9 mouse cellular contexts compared by ENCODE assay signal in genomic region chr14:25493301-25494241, GRCm38 (mm10). TPM values are rescaled to one million over a fixed set of nuclear protein-coding genes. Genes with fewer than 3 reads are reported as not detected.
DNase-seq lines count a peak whose midpoint lies in the region; ATAC-seq lines count a peak whose summit lies in the region.
"Had no signal": no experiment of that assay in that cellular context is flagged by ENCODE, and none has a peak within 500 bp of the region (broad histone marks: within the 10 kb centered on the region; RNA-seq: fewer than 3 reads in every experiment).

No protein-coding gene starts in this region.

- no peak overlapping the region for H3K27ac ChIP-seq in intestine, embryonic 16.5 days (ENCODE audit: low read length)
- peak overlapping the region; percentile 10; the same call in 1 of the 2 replicates for H3K27ac ChIP-seq in liver, embryonic 15.5 days (replicated peaks)
- peak overlapping the region; percentile 3; the same call in 1 of the 2 replicates for H3K27ac ChIP-seq in stomach, embryonic 16.5 days (ENCODE audit: low read length)
- H3K27ac ChIP-seq: embryonic facial prominence, embryonic 12.5 days had no signal

- 0 out of 2 replicates have a peak overlapping the region, but pooled peaks have one; percentile 21 for H3K9ac ChIP-seq in intestine, embryonic 16.5 days (ENCODE audit: low read depth, low read length)
- no peak overlapping the region for H3K9ac ChIP-seq in liver, embryonic 15.5 days
- no peak overlapping the region for H3K9ac ChIP-seq in stomach, embryonic 16.5 days (ENCODE audit: low read length)
- H3K9ac ChIP-seq: embryonic facial prominence, embryonic 12.5 days had no signal

- H3K9me3 ChIP-seq in intestine, embryonic 16.5 days (ENCODE audit: control insufficient read depth, low read length): no peaks in the 10 kb centered on the region
- no peaks in the 10 kb centered on the region for H3K9me3 ChIP-seq in liver, embryonic 15.5 days (replicated peaks)
- H3K9me3 ChIP-seq in stomach, embryonic 16.5 days (replicated peaks; ENCODE audit: control insufficient read depth, low read length): no peaks in the 10 kb centered on the region
- H3K9me3 ChIP-seq: embryonic facial prominence, embryonic 12.5 days had no signal

- no peak overlapping the region for H3K4me2 ChIP-seq in intestine, embryonic 16.5 days (ENCODE audit: low read depth, low read length)
- no peak overlapping the region for H3K4me2 ChIP-seq in liver, embryonic 15.5 days
- H3K4me2 ChIP-seq in stomach, embryonic 16.5 days (ENCODE audit: low read depth, low read length): no peak overlapping the region
- H3K4me2 ChIP-seq: embryonic facial prominence, embryonic 12.5 days had no signal

- no peaks in the 10 kb centered on the region for H3K36me3 ChIP-seq in intestine, embryonic 16.5 days (ENCODE audit: control insufficient read depth, insufficient read depth, low read length)
- no peaks in the 10 kb centered on the region for H3K36me3 ChIP-seq in liver, embryonic 15.5 days (replicated peaks)
- no peaks in the 10 kb centered on the region for H3K36me3 ChIP-seq in stomach, embryonic 16.5 days (ENCODE audit: control insufficient read depth, insufficient read depth, low read length)
- H3K36me3 ChIP-seq: embryonic facial prominence, embryonic 12.5 days had no signal

- peaks cover 86% of the 10 kb centered on the region for H3K4me1 ChIP-seq in intestine, embryonic 16.5 days (ENCODE audit: control insufficient read depth, insufficient read depth, low read length)
- H3K4me1 ChIP-seq in liver, embryonic 15.5 days (replicated peaks): peaks cover 100% of the 10 kb centered on the region
- peaks cover 62% of the 10 kb centered on the region for H3K4me1 ChIP-seq in stomach, embryonic 16.5 days (ENCODE audit: control insufficient read depth, insufficient read depth, low read length)

- no peak for DNase-seq in cerebellum, postnatal 36 days
- peak; percentile 40 for DNase-seq in thymus, postnatal 4 days
- no peak for DNase-seq in thymus, postnatal 0 days (ENCODE audit: low spot score)

- no peak overlapping the region for H3K4me3 ChIP-seq in intestine, embryonic 16.5 days (ENCODE audit: low read length)
- H3K4me3 ChIP-seq in liver, embryonic 15.5 days (replicated peaks): no peak overlapping the region
- H3K4me3 ChIP-seq in stomach, embryonic 16.5 days (replicated peaks; ENCODE audit: low read length): no peak overlapping the region
- H3K4me3 ChIP-seq: embryonic facial prominence, embryonic 12.5 days had no signal

- no peaks in the 10 kb centered on the region for H3K27me3 ChIP-seq in intestine, embryonic 16.5 days (replicated peaks; ENCODE audit: control insufficient read depth, insufficient read depth, low read length)
- no peaks in the 10 kb centered on the region for H3K27me3 ChIP-seq in liver, embryonic 15.5 days
- H3K27me3 ChIP-seq in stomach, embryonic 16.5 days (ENCODE audit: control insufficient read depth, insufficient read depth, low read length): no peaks in the 10 kb centered on the region
- H3K27me3 ChIP-seq: embryonic facial prominence, embryonic 12.5 days had no signal

- 59% methylated on average over 22 of the region's 22 CpGs for WGBS in intestine, embryonic 16.5 days
- 59% methylated on average over 22 of the region's 22 CpGs for WGBS in liver, embryonic 15.5 days (ENCODE audit: insufficient replicate concordance)
- WGBS in stomach, embryonic 16.5 days: 59% methylated on average over 22 of the region's 22 CpGs

- ATAC-seq in cerebellum, adult (ENCODE audit: insufficient number of reproducible peaks, low FRiP score, low TSS enrichment): peak; percentile 10; the same call in 1 of the 2 replicates
- ATAC-seq in intestine, embryonic 16.5 days: no peak
- ATAC-seq in liver, embryonic 15.5 days (ENCODE audit: insufficient read depth): no peak
- no peak; the same call in 1 of the 2 replicates for ATAC-seq in stomach, embryonic 16.5 days (ENCODE audit: insufficient read depth, low FRiP score)
- no peak for ATAC-seq in frontal cortex, adult (ENCODE audit: low TSS enrichment)

RNA-seq across cellular contexts. Expression of gene Zmiz1, which starts 34.6 kb away (rescaled TPM):
- polyA plus RNA-seq in thymus, postnatal 0 days (2015; fragmentation: Nextera tagmentation; extraction: Ambion mirVana): 19.9 and 26.4 TPM in 2 replicates
- 21.2 and 22.3 TPM in 2 replicates for polyA plus RNA-seq in intestine, embryonic 16.5 days (2015; fragmentation: Nextera tagmentation; extraction: Ambion mirVana)
- 4.3 and 4.9 TPM in 2 replicates for polyA plus RNA-seq in liver, embryonic 15.5 days (2015; fragmentation: Nextera tagmentation; extraction: Ambion mirVana)
- 24.0 and 26.3 TPM in 2 replicates for polyA plus RNA-seq in stomach, embryonic 16.5 days (2015; fragmentation: Nextera tagmentation; extraction: Ambion mirVana)
